Mouse (Mus musculus) midbrain, embryonic 16.5 days (tissue): Measurements from ENCODE around the gene Mfap2. TPM values are rescaled to one million over a fixed set of nuclear protein-coding genes. Genes with fewer than 3 reads are reported as not detected.
A peak's percentile ranks its signal among the peaks of the same experiment; 100 is the strongest.

Experiments used
- ATAC-seq: fragments of 200-750 bp; cut with Nextera tagmentation; 2 replicates; pipeline ENCODE4 v1.8.0; 2017; ENCODE audit warnings: moderate TSS enrichment
- H3K27ac ChIP-seq: fragments of 300-500 bp; sonication (generic); 2 replicates; pipeline ENCODE4 v1.5.1; 2014; ENCODE audit warnings: mild to moderate bottlenecking, low read length, mixed read lengths
- H3K27me3 ChIP-seq: fragments of 300-500 bp; sonication (generic); 2 replicates; pipeline ENCODE4 v1.6.1; 2014; ENCODE audit warnings: low read depth, low read length, mixed read lengths; ENCODE audit not compliant: control insufficient read depth, insufficient read depth
- H3K36me3 ChIP-seq: fragments of 300-500 bp; sonication (generic); 2 replicates; pipeline ENCODE4 v1.6.1; 2014; ENCODE audit warnings: mild to moderate bottlenecking, low read length, moderate library complexity, mixed read lengths; ENCODE audit not compliant: control insufficient read depth, insufficient read depth
- H3K4me1 ChIP-seq: fragments of 300-500 bp; sonication (generic); 2 replicates; pipeline ENCODE4 v1.6.1; 2014; ENCODE audit warnings: mild to moderate bottlenecking, low read length, mixed read lengths; ENCODE audit not compliant: control insufficient read depth, insufficient read depth
- H3K4me2 ChIP-seq: fragments of 300-500 bp; sonication (generic); 2 replicates; pipeline ENCODE4 v1.6.1; 2014; ENCODE audit warnings: mild to moderate bottlenecking, low read length, mixed read lengths
- H3K4me3 ChIP-seq: fragments of 300-500 bp; sonication (generic); 2 replicates; pipeline ENCODE4 v1.5.1; 2014; ENCODE audit warnings: low read depth, mild to moderate bottlenecking, low read length, moderate library complexity, mixed read lengths
- H3K9ac ChIP-seq: fragments of 300-500 bp; sonication (generic); 2 replicates; pipeline ENCODE4 v1.6.1; 2014; ENCODE audit warnings: low read depth, low read length, mixed read lengths
- H3K9me3 ChIP-seq: fragments of 300-500 bp; sonication (generic); replicated peaks from 2 replicates; pipeline ENCODE4 v1.6.1; 2014; ENCODE audit warnings: mild to moderate bottlenecking, low read length, mixed read lengths; ENCODE audit not compliant: control insufficient read depth, poor library complexity, severe bottlenecking
- WGBS: fragments of 180-500 bp; shearing (Covaris S2); extraction: QIAGEN DNeasy Blood & Tissue Kit; methylation state at CpG from one replicate; pipeline ENCODE4 v1.1.7; 2014; 5-methylcytosine and 5-hydroxymethylcytosine counted together
- polyA plus RNA-seq: library from polyadenylated mRNA; unstranded; fragments of >200 nt; fragmentation: Nextera tagmentation; extraction: Ambion mirVana; gene quantifications from 2 replicates; pipeline ENCODE4 v1.2.1, GENCODE M21; 2015

Mfap2 gene
- polyA plus RNA-seq = 121 and 141 TPM in 2 replicates

DNA sequence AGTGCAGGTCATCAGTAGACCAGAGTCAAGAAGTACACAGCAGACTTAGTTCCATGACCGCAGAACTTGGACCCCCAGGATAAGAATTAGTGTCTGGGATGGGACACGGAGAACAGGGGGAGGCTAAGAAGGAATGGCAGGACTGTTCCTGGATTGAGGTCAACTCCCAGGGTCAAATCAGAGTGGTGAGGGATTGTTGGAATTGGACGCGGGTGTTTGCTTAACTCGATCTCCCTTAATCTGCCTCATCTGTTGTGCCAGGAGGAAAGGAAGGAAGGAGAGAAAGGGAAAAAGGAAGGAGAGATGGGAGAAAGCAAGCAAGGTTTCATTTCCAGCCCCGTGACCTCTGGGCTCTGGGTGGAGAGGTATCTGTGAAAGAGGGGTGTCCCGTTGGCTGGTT, at the start of gene Mfap2:
Mfap2 (plus strand) TSS at position 301 of the 400 bp plus-strand sequence.
- Histone ChIP-seq H3K4me1 (peaks cover 24% of the 10 kb centered on the region), H3K36me3 (peaks cover 32% of the 10 kb centered on the region), H3K27me3 (no peaks in the 10 kb centered on the region), H3K9ac (peak within 1 kb of the TSS; percentile 88), H3K4me3 (peak within 1 kb of the TSS; percentile 78), H3K4me2 (peak within 1 kb of the TSS; percentile 95), H3K9me3 (no peaks in the 10 kb centered on the region), H3K27ac (peak within 1 kb of the TSS; percentile 80)
- no peak for ATAC-seq
- 16% methylated on average over 7 of the region's 7 CpGs for WGBS

DNA sequence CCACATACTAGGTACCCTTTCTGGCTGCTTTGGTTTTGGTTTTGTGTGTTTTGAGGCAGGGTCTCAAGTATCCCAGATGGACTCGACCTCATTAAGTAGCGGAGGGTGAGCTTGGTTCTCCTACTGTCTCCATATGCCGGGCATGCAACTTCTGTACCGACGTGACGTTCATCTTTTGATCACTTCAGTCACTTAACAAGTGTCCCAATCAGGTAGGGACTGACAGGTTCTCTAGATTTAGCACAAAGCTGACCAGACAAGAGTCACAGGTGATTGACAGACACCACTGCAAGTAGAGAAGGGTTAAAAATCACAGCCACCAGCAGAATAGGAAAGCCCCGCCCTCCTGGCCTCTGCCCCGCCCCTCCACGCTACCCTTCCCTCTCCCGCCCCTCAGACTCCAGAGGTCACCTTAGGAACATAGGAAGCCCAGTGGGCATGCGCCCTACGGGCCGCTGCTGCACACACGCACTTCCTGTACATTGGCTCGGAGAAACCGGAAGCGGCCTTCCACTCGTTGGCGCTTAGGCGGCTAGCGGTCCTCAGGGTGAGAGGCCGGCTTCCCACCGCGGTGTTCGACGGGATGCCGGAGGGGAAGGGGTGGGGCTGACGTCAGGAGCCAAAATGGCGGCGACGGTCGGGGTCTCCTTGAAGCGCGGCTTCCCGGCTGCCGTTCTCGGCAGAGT, 49.3 kb upstream of the Mfap2 start, which contains the start of gene Sdhb:
Sdhb (plus strand) TSS at position 423 of the 686 bp plus-strand sequence.
- Histone ChIP-seq H3K9me3 (no peaks in the 10 kb centered on the region), H3K4me1 (peaks cover 22% of the 10 kb centered on the region), H3K27ac (peak within 1 kb of the TSS; percentile 93), H3K4me3 (peak within 1 kb of the TSS; percentile 89), H3K36me3 (no peaks in the 10 kb centered on the region), H3K9ac (peak within 1 kb of the TSS; percentile 98), H3K27me3 (no peaks in the 10 kb centered on the region), H3K4me2 (peak within 1 kb of the TSS; percentile 84)
- 2% methylated on average over 37 of the region's 37 CpGs for WGBS
- peak; percentile 94 for ATAC-seq

DNA sequence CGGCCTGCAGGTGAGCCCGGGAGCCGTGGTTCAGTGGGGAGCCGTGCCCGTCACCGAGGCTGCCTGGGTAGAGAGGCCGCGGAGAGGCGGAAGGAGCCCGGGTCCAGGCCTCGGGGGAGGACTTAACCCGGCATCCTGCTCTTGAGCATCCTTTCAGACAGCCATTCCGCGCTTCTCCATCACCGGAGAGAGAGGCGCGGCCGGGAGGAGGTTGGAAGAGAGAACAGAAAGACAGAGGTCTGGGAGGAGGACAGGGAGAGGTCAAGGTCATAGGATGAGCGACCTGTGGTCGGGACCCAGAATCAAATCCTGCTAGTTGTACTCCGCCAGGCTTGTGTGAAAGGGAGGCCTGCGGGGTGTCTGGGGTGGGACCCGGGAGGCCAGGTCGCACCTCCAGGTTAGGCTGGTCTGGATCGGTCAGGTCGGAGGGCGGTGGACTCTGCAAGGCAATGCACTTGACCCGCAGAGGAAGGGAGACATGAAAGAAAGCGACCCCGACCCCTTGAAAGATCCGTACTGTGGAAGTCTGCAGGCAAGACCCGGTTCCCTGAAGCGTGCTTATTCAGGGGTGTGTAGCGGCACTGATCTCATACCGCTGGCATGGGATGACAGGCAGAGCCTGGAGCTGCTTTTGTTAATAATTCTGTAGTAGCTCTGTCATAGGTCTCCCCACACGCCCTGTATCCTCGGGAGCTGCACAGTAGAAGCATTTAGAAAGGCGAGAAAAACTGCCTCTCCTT, 48.6 kb upstream of the Mfap2 start:
- Histone ChIP-seq H3K4me2 (peak overlapping the region; percentile 84), H3K36me3 (no peaks in the 10 kb centered on the region), H3K4me1 (peaks cover 22% of the 10 kb centered on the region), H3K4me3 (peak overlapping the region; percentile 89), H3K27ac (peak overlapping the region; percentile 93), H3K9me3 (no peaks in the 10 kb centered on the region), H3K27me3 (no peaks in the 10 kb centered on the region), H3K9ac (peak overlapping the region; percentile 98)
- WGBS = under 1% methylated on average over 33 of the region's 38 CpGs
- ATAC-seq = peak; percentile 14; the same call in 1 of the 2 replicates

DNA sequence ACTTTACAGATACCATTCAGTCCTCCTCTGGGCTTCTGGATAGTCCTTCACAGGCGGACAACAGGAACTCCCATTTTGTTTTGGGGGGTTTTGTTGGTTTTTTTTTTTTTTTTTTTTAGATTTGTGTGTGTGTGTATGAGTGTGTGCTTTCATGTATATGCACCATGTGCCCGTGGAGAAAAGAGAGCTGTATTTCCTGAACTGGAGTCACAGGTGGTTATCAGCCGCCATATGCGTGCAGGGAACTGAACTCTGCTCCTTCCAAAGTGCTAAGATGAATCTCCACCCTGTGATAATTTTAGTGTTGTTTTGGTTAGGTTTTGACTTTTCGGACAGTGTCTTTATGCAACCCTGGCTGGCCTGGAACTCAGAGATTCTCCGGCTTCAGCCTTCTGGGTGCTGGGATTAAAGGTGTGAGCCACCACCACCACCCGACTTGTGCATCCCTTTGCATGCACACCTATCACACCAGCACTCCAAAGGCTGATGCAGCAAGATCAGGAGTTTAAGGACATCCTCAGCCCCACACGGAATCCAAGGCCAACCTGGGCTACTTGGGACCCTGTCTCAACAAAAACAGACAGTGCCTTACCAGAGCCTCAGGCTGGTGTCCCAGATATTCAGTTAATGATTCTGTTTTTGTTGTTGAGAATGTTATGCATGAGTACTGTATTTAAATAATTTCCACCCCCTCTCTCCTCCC, 47.9 kb upstream of the Mfap2 start:
- peak overlapping the region; percentile 84 for H3K4me2 ChIP-seq
- 77% methylated on average over 8 of the region's 8 CpGs for WGBS
- peaks cover 19% of the 10 kb centered on the region for H3K4me1 ChIP-seq
- ATAC-seq = no peak
- no peaks in the 10 kb centered on the region for H3K36me3 ChIP-seq
- H3K9me3 ChIP-seq = no peaks in the 10 kb centered on the region
- peak overlapping the region; percentile 98 for H3K9ac ChIP-seq
- no peaks in the 10 kb centered on the region for H3K27me3 ChIP-seq
- H3K27ac ChIP-seq = peak overlapping the region; percentile 93; the same call in 1 of the 2 replicates
- H3K4me3 ChIP-seq = peak overlapping the region; percentile 89

DNA sequence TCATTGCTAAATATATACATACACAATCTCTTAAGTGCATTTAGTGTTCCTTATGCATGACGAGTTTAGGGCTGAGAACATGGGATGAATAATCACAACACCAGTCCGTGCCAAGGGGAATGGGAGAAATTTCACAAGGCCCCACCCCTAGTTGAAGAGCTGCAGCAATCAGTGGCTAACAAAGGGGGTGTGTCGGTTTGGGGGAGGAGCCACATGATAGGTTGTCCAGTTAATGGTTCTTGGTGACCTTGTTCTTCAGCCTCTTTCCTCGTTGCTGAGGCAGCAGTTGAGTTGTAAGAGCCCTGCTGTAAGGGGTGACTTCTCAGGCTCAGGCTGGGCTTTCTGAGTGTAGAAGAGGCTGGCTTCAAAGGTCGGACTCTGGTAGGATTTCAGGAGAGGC, 47.3 kb upstream of the Mfap2 start:
- peak overlapping the region; percentile 14; the same call in 1 of the 2 replicates for H3K4me2 ChIP-seq
- H3K9ac ChIP-seq = no peak overlapping the region
- no peaks in the 10 kb centered on the region for H3K9me3 ChIP-seq
- no peaks in the 10 kb centered on the region for H3K27me3 ChIP-seq
- peaks cover 18% of the 10 kb centered on the region for H3K4me1 ChIP-seq
- no peaks in the 10 kb centered on the region for H3K36me3 ChIP-seq
- WGBS = 57% methylated on average over 5 of the region's 5 CpGs
- no peak overlapping the region for H3K4me3 ChIP-seq
- ATAC-seq = no peak
- no peak overlapping the region for H3K27ac ChIP-seq

DNA sequence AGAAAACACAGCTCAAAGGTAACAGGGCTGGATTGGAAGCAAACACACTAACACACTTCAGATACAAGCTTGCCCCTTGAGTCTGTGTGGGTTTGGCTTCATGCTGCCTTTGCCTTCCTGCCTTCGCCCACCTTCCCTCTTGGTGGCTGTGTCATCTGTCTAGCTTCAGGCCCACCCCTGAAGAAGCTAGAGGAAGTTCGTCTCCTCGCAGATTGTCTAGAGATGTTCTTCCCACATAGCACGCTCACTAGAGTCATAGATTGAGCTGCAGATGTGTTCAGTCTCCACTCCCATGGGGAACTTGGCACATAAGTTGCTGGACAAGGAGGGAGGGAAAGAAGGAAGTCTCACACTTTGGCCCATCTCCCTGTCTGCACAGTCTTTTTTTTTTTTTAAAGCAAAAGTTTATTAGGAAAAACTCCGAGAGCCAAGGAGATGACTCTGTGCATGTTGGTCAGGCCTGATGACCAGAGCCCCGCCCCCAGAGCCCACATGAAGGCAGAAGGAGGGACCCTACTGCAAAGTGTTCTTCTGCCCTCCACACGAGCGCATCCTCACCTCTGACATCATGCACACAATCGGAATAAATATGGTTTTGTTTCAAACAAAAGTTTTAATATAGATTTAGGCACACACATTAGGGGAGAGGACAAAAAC, 46.1 kb upstream of the Mfap2 start:
- H3K4me2 ChIP-seq = no peak overlapping the region
- ATAC-seq = no peak
- H3K4me3 ChIP-seq = no peak overlapping the region
- WGBS = 84% methylated on average over 9 of the region's 9 CpGs
- no peaks in the 10 kb centered on the region for H3K27me3 ChIP-seq
- no peak overlapping the region for H3K9ac ChIP-seq
- no peaks in the 10 kb centered on the region for H3K9me3 ChIP-seq
- no peak overlapping the region for H3K27ac ChIP-seq
- peaks cover 18% of the 10 kb centered on the region for H3K4me1 ChIP-seq
- H3K36me3 ChIP-seq = 0 out of 2 replicates have a peak, but pooled peaks cover 3% of the 10 kb centered on the region

DNA sequence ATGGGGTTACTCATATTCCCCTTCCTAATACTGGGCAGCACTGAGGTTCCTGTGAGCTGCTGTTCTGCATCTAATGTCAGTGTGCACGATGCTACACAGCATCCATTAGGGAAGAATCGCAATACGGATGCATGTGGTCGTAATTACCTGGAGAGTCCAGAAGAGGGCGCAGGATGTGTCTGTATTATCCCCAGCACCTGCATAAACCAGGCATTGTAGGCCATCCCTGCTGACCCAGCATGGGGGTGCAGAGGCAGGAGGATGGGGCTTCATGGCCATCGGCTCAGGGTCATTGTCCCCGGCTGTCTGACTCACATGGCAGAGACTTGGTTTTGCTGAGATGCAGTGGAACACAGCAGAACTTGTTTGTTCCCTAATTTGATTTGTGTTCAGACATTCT, 45.6 kb upstream of the Mfap2 start:
- no peak for ATAC-seq
- Histone ChIP-seq H3K27me3 (no peaks in the 10 kb centered on the region), H3K4me3 (no peak overlapping the region), H3K9ac (0 out of 2 replicates have a peak overlapping the region, but pooled peaks have one; percentile 27), H3K4me1 (peaks cover 18% of the 10 kb centered on the region), H3K27ac (no peak overlapping the region), H3K36me3 (0 out of 2 replicates have a peak, but pooled peaks cover 3% of the 10 kb centered on the region), H3K4me2 (no peak overlapping the region), H3K9me3 (no peaks in the 10 kb centered on the region)
- WGBS = 7% methylated on average over 7 of the region's 7 CpGs

DNA sequence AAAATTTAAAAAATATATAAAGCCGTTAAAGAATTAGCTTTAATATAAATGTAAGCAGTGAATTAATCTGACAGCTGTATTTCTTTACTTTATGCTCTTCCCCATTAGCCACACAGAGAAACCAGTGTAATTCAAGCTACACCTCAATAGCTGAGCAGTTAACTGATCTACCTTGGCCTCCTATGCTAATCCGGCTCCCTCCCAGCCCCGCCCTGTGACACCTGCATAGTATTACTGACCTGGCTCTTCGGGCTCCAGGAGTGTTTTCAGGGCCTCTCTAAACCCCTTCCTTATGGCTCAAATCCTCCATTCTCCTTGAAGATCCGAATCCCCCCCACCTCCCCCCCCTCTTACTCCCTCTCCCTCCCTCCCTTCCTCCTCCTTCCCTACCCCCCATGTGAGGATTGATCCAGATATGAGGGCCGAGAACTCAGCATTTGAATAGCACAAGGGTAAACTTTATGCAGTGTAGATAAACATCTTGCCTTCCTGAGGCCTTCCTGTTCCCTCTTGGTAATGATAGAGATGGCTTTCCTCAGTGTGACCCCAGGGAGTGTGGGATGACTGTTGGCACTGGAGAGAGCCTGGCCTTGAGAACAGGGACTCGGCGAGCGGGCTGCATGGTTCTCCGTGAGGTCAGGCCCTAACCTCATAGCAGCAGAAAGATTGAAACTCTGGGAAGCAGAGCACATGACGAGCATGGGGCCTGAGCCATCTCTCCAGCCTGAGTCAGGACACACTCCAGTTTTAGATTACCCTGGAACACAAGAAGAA, 42.6 kb upstream of the Mfap2 start:
- H3K9me3 ChIP-seq = no peaks in the 10 kb centered on the region
- ATAC-seq = no peak
- peaks cover 8% of the 10 kb centered on the region for H3K4me1 ChIP-seq
- H3K36me3 ChIP-seq = peaks cover 25% of the 10 kb centered on the region
- H3K4me3 ChIP-seq = no peak overlapping the region
- H3K9ac ChIP-seq = no peak overlapping the region
- H3K27ac ChIP-seq = no peak overlapping the region
- 84% methylated on average over 11 of the region's 11 CpGs for WGBS
- H3K4me2 ChIP-seq = no peak overlapping the region
- no peaks in the 10 kb centered on the region for H3K27me3 ChIP-seq
